Mouse (Mus musculus) midbrain, embryonic 16.5 days (tissue): Measurements from ENCODE around the gene Sigmar1. TPM values are rescaled to one million over a fixed set of nuclear protein-coding genes. Genes with fewer than 3 reads are reported as not detected.
A peak's percentile ranks its signal among the peaks of the same experiment; 100 is the strongest.

ENCODE experiments used
- ATAC-seq: fragments of 200-750 bp; cut with Nextera tagmentation; 2 replicates; pipeline ENCODE4 v1.8.0; 2017; ENCODE audit warnings: moderate TSS enrichment
- H3K27ac ChIP-seq: fragments of 300-500 bp; sonication (generic); 2 replicates; pipeline ENCODE4 v1.5.1; 2014; ENCODE audit warnings: mild to moderate bottlenecking, low read length, mixed read lengths
- H3K27me3 ChIP-seq: fragments of 300-500 bp; sonication (generic); 2 replicates; pipeline ENCODE4 v1.6.1; 2014; ENCODE audit warnings: low read depth, low read length, mixed read lengths; ENCODE audit not compliant: control insufficient read depth, insufficient read depth
- H3K36me3 ChIP-seq: fragments of 300-500 bp; sonication (generic); 2 replicates; pipeline ENCODE4 v1.6.1; 2014; ENCODE audit warnings: mild to moderate bottlenecking, low read length, moderate library complexity, mixed read lengths; ENCODE audit not compliant: control insufficient read depth, insufficient read depth
- H3K4me1 ChIP-seq: fragments of 300-500 bp; sonication (generic); 2 replicates; pipeline ENCODE4 v1.6.1; 2014; ENCODE audit warnings: mild to moderate bottlenecking, low read length, mixed read lengths; ENCODE audit not compliant: control insufficient read depth, insufficient read depth
- H3K4me2 ChIP-seq: fragments of 300-500 bp; sonication (generic); 2 replicates; pipeline ENCODE4 v1.6.1; 2014; ENCODE audit warnings: mild to moderate bottlenecking, low read length, mixed read lengths
- H3K4me3 ChIP-seq: fragments of 300-500 bp; sonication (generic); 2 replicates; pipeline ENCODE4 v1.5.1; 2014; ENCODE audit warnings: low read depth, mild to moderate bottlenecking, low read length, moderate library complexity, mixed read lengths
- H3K9ac ChIP-seq: fragments of 300-500 bp; sonication (generic); 2 replicates; pipeline ENCODE4 v1.6.1; 2014; ENCODE audit warnings: low read depth, low read length, mixed read lengths
- H3K9me3 ChIP-seq: fragments of 300-500 bp; sonication (generic); replicated peaks from 2 replicates; pipeline ENCODE4 v1.6.1; 2014; ENCODE audit warnings: mild to moderate bottlenecking, low read length, mixed read lengths; ENCODE audit not compliant: control insufficient read depth, poor library complexity, severe bottlenecking
- WGBS: fragments of 180-500 bp; shearing (Covaris S2); extraction: QIAGEN DNeasy Blood & Tissue Kit; methylation state at CpG from one replicate; pipeline ENCODE4 v1.1.7; 2014; 5-methylcytosine and 5-hydroxymethylcytosine counted together
- polyA plus RNA-seq: library from polyadenylated mRNA; unstranded; fragments of >200 nt; fragmentation: Nextera tagmentation; extraction: Ambion mirVana; gene quantifications from 2 replicates; pipeline ENCODE4 v1.2.1, GENCODE M21; 2015

Gene Sigmar1
- polyA plus RNA-seq, 1 experiment from 2014 or later = 65.1 TPM

- no peak for ATAC-seq
- no peaks in the 10 kb centered on the region for H3K9me3 ChIP-seq
- H3K4me1 ChIP-seq = peaks cover 29% of the 10 kb centered on the region
- 72% methylated on average over 6 of the region's 6 CpGs for WGBS
- H3K4me3 ChIP-seq = no peak overlapping the region
- H3K4me2 ChIP-seq = no peak overlapping the region
- no peak overlapping the region for H3K27ac ChIP-seq
- no peak overlapping the region for H3K9ac ChIP-seq
- peaks cover 20% of the 10 kb centered on the region for H3K36me3 ChIP-seq
- H3K27me3 ChIP-seq = no peaks in the 10 kb centered on the region
Measured at GRCm38 (mm10) chr4:41716834-41717233, 39.1 kb downstream of the Sigmar1 start.

GRCm38 (mm10) chr4:41715596-41715995 lies 40.4 kb downstream of the Sigmar1 start:
- H3K9ac ChIP-seq = no peak overlapping the region
- H3K4me3 ChIP-seq = no peak overlapping the region
- H3K27me3 ChIP-seq = no peaks in the 10 kb centered on the region
- H3K4me1 ChIP-seq = peaks cover 31% of the 10 kb centered on the region
- H3K36me3 ChIP-seq = peaks cover 20% of the 10 kb centered on the region
- 84% methylated on average over 5 of the region's 5 CpGs for WGBS
- H3K4me2 ChIP-seq = no peak overlapping the region
- no peaks in the 10 kb centered on the region for H3K9me3 ChIP-seq
- ATAC-seq = no peak
- H3K27ac ChIP-seq = no peak overlapping the region

GRCm38 (mm10) chr4:41715082-41715481 lies 40.9 kb downstream of the Sigmar1 start:
- no peak overlapping the region for H3K4me2 ChIP-seq
- no peak overlapping the region for H3K9ac ChIP-seq
- peaks cover 31% of the 10 kb centered on the region for H3K4me1 ChIP-seq
- H3K27me3 ChIP-seq = no peaks in the 10 kb centered on the region
- WGBS = 78% methylated on average over 8 of the region's 8 CpGs
- ATAC-seq = no peak
- no peaks in the 10 kb centered on the region for H3K9me3 ChIP-seq
- peaks cover 20% of the 10 kb centered on the region for H3K36me3 ChIP-seq
- no peak overlapping the region for H3K27ac ChIP-seq
- no peak overlapping the region for H3K4me3 ChIP-seq

- WGBS = 10% methylated on average over 8 of the region's 8 CpGs
- no peaks in the 10 kb centered on the region for H3K9me3 ChIP-seq
- H3K36me3 ChIP-seq = peaks cover 16% of the 10 kb centered on the region
- H3K9ac ChIP-seq = 0 out of 2 replicates have a peak overlapping the region, but pooled peaks have one; percentile 39
- H3K27me3 ChIP-seq = no peaks in the 10 kb centered on the region
- ATAC-seq = peak; percentile 18; the same call in 1 of the 2 replicates
- peak overlapping the region; percentile 90 for H3K4me2 ChIP-seq
- H3K4me1 ChIP-seq = peaks cover 31% of the 10 kb centered on the region
- H3K4me3 ChIP-seq = peak overlapping the region; percentile 71
- H3K27ac ChIP-seq = no peak overlapping the region
Measured at GRCm38 (mm10) chr4:41714276-41714675, 41.7 kb downstream of the Sigmar1 start.

- Histone ChIP-seq H3K4me2 (peak within 1 kb of the TSS; percentile 90), H3K4me1 (peaks cover 31% of the 10 kb centered on the region), H3K4me3 (peak within 1 kb of the TSS; percentile 71), H3K9ac (peak within 1 kb of the TSS; percentile 89), H3K27ac (peak within 1 kb of the TSS; percentile 86), H3K27me3 (no peaks in the 10 kb centered on the region), H3K9me3 (no peaks in the 10 kb centered on the region), H3K36me3 (peaks cover 12% of the 10 kb centered on the region)
- under 1% methylated on average over 61 of the region's 61 CpGs for WGBS
- peak; percentile 75 for ATAC-seq
Measured at GRCm38 (mm10) chr4:41713197-41714067, 42.5 kb downstream of the Sigmar1 start, which contains the start of gene Rpp25l. Gene Rpp25l (minus strand): TSS chr4:41713534.

- Histone ChIP-seq H3K36me3 (peaks cover 4% of the 10 kb centered on the region), H3K27ac (peak overlapping the region; percentile 86), H3K9ac (peak overlapping the region; percentile 89), H3K4me1 (peaks cover 36% of the 10 kb centered on the region), H3K4me3 (peak overlapping the region; percentile 71), H3K4me2 (peak overlapping the region; percentile 90), H3K9me3 (no peaks in the 10 kb centered on the region), H3K27me3 (no peaks in the 10 kb centered on the region)
- peak; percentile 19 for ATAC-seq
- WGBS = 39% methylated on average over 31 of the region's 31 CpGs
Measured at GRCm38 (mm10) chr4:41712421-41713196, 43.3 kb downstream of the Sigmar1 start.

- peak overlapping the region; percentile 89 for H3K9ac ChIP-seq
- no peak overlapping the region for H3K27ac ChIP-seq
- H3K36me3 ChIP-seq = no peaks in the 10 kb centered on the region; the same call in 1 of the 2 replicates
- no peaks in the 10 kb centered on the region for H3K9me3 ChIP-seq
- 72% methylated on average over 16 of the region's 16 CpGs for WGBS
- H3K4me2 ChIP-seq = peak overlapping the region; percentile 90
- peaks cover 44% of the 10 kb centered on the region for H3K4me1 ChIP-seq
- ATAC-seq = no peak
- H3K4me3 ChIP-seq = peak overlapping the region; percentile 71
- H3K27me3 ChIP-seq = no peaks in the 10 kb centered on the region
Measured at GRCm38 (mm10) chr4:41711705-41712375, 44.1 kb downstream of the Sigmar1 start.

- Histone ChIP-seq H3K27me3 (no peaks in the 10 kb centered on the region), H3K4me2 (no peak overlapping the region), H3K9me3 (no peaks in the 10 kb centered on the region), H3K4me3 (no peak overlapping the region), H3K9ac (no peak overlapping the region), H3K4me1 (peaks cover 54% of the 10 kb centered on the region), H3K27ac (no peak overlapping the region), H3K36me3 (no peaks in the 10 kb centered on the region)
- ATAC-seq = no peak
- 70% methylated on average over 4 of the region's 4 CpGs for WGBS
Measured at GRCm38 (mm10) chr4:41710229-41710628, 45.7 kb downstream of the Sigmar1 start.
